Mouse (Mus musculus): Measurements from ENCODE around the gene Hs1bp3.

Gene Hs1bp3

DNA sequence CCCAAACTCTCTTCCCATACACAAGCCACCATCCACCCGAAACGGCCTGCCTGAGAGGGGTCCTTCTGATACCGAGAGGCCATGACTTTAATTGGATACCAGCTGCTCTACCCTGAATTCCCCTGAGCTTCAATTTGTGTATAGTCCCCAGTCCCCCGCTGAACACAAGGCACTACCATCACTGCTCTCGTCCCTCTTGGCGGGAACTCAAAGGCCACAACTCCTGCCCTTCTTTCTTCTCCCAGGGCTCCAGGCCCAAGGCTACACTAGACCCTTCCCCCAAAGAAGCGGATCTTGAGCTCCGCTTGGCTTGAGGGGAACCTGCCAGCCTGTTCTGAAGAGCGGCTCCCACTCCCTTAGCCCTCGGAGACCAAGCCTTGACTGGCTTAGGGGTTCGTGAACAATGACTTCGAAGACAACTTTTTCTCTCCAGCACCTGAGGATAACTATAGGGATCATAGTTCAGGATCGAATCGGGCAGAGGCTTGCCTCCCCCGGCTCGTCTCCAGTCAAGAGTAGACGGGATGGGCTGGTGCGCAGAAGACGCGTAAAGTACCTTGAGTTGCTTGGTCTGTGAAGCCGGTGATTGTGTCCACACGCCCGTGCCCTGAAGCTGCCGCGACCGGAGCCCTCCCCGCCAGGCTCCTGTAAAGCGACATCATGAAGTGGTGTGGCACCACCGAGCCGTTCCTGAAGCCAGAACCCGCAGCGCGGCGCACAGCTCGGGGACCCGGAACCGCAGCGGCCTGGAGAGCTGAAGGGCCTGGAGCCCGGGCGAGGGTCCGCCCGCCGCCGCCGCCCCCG lies 12.0 kb upstream of the Hs1bp3 start:
- DNase-seq (ENCODE audit: extremely low spot score, low read depth, low spot score), result no peak

GRCm38 (mm10) chr12:8301841-8302431 lies 11.3 kb upstream of the Hs1bp3 start, which contains the start of gene Gdf7:
Gdf7 (minus strand) TSS chr12:8301954.
- DNase-seq (ENCODE audit: extremely low spot score, low read depth, low spot score), result no peak

- no peak for DNase-seq (ENCODE audit: extremely low spot score, low read depth, low spot score)
Measured at GRCm38 (mm10) chr12:8305258-8305657, 8.0 kb upstream of the Hs1bp3 start.

- no peak for DNase-seq (ENCODE audit: extremely low spot score, low read depth, low spot score)
Measured at GRCm38 (mm10) chr12:8306432-8306831, 6.8 kb upstream of the Hs1bp3 start.

DNA sequence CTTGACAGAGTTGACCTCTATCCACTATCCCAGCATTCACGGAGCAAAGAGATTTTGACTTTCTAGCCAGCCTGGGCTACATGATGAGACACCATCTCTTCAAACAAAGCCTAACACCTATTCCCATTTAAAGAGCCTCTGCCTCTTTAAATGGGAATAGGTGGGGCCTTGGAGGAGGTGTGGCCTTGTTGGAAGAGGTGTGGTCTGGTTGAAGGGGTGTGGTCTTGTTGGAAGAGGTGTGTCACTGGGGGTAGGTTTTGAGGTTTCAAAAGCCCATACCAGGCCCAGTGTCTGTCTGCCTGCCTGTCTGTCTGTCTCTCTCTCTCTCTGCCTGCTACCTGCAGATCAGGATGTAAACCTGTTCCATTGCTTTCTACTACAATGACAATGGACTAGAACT lies 6.3 kb upstream of the Hs1bp3 start:
- no peak for DNase-seq (ENCODE audit: extremely low spot score, low read depth, low spot score)

DNA sequence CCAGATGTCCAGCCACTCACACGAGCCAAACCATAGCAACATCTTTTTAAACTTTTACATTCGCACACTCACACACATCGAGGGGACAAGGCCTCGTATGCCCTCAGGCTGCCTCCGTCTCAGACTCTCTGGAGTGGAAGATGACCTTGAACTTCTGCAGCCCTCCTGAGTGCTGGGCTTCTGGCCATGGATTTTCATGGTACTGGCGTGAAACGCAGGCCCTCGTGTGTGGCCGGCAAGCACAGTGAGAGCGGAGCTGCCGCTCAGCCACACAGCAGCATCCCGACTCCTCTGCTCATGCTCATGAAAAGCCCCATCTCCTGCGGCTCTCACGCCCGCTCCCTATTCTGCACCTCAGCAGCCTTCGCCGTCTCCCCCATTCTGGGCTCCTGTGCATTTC lies 2.2 kb upstream of the Hs1bp3 start:
- DNase-seq (ENCODE audit: extremely low spot score, low read depth, low spot score), result no peak

GRCm38 (mm10) chr12:8312266-8312665 lies 966 bp upstream of the Hs1bp3 start:
- no peak for DNase-seq (ENCODE audit: extremely low spot score, low read depth, low spot score)

GRCm38 (mm10) chr12:8313773-8314172 lies 541 bp downstream of the Hs1bp3 start:
- no peak for DNase-seq (ENCODE audit: extremely low spot score, low read depth, low spot score)

DNA sequence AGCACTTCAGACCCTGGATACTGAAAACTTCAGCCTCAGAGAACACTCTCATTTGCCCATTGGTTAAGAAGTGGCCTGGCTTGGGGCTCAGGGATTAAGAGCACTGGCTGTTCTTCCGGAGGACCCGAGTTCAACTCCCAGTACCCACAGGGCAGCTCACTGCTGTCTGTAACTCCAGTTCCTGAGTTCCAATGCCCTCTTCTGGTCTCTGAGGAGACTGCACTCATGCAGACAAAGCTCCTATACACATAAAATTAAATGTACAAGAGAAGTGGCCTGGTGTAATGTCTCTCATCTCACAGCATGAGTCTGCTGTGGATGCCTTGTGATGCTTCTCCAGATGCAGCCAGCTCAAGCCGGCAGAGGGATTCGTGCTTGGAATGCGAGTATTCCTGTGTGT lies 3.3 kb downstream of the Hs1bp3 start:
- DNase-seq (ENCODE audit: extremely low spot score, low read depth, low spot score), result no peak

- no peak for DNase-seq (ENCODE audit: extremely low spot score, low read depth, low spot score)
Measured at GRCm38 (mm10) chr12:8320084-8320713, 7.0 kb downstream of the Hs1bp3 start.

- no peak for DNase-seq (ENCODE audit: extremely low spot score, low read depth, low spot score)
Measured at GRCm38 (mm10) chr12:8321506-8321905, 8.3 kb downstream of the Hs1bp3 start.

DNA sequence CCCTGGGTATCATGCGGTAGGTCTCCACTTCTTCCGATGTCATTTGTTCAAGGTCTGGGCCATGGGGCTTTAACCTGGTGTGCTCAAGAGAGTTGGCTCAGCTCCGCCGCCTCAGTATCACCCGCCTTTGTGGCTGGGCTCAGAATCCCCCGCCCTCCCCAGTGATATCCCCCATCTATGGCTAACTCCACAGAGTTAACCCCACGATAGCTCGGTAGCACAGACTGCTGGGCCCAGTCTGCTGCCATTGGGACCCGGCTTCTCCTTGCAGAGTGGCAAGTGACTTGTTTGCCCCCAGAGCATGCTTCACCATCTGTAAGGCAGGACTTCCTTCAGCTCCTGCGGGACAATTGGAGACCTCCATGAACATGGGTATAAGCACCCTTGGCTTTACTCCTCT lies 10.9 kb downstream of the Hs1bp3 start:
- no peak for DNase-seq (ENCODE audit: extremely low spot score, low read depth, low spot score)

DNA sequence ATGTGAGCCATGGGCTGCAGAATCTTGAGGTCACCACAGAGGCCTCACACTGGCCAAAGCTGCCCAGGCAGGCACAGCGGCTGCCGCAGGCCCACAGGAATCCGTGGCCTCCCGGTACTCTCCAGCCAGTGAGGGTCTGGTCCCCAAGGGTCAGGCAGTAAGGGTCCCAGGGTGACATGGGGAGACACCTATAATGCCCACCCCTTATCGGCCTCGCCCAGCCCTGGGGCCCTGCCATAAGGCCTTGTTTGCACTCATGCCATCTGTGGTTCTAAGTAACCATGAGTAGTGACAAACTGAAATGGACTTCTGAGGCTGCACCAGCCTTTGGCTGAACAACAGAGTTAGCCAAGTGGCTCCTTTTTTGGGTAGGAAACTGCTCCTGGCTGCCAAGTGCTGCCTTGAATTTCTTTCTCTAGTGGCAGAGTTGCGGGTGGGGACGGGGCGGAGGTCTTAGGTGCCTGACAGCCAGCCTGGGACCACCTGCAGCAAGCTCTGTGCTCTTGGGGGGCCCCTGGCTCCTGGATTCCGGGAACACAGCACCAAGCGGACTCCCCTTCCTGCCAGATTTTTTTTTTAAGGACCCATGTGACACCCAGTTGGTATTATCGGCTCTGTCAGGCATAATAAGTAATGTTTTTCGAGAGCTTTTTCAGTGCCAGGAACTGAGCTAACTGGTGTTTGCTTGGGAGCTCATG lies 12.2 kb downstream of the Hs1bp3 start:
- DNase-seq (ENCODE audit: extremely low spot score, low read depth, low spot score), result no peak

DNA sequence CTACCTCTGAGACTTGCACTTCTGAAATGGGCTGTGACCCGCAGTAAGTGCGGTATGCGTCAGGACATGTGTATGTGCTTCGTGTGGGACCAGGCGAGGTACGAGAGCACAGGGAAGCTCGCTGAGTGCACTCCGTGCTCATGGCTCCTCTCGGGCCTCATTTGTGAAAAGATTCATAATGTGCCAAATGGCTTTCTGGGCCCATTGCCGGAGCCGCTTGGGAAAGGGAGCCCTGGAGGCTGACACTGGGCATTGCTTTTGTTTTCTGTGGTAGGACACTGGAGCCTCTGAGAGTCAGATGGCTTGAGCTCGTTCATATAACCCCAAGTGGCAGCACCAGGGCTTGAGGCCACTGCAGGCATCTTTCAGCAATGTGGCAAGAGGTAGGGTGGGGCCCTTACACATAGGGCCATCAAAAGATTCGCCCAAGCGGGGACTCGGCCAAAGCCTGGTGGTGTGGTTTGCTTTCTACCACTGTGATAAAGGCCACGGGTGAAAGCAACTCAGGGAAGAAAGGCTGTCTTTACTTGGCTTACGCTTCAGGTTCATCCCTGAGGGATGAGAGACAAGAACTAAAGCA lies 12.8 kb downstream of the Hs1bp3 start:
- no peak for DNase-seq (ENCODE audit: extremely low spot score, low read depth, low spot score)

DNA sequence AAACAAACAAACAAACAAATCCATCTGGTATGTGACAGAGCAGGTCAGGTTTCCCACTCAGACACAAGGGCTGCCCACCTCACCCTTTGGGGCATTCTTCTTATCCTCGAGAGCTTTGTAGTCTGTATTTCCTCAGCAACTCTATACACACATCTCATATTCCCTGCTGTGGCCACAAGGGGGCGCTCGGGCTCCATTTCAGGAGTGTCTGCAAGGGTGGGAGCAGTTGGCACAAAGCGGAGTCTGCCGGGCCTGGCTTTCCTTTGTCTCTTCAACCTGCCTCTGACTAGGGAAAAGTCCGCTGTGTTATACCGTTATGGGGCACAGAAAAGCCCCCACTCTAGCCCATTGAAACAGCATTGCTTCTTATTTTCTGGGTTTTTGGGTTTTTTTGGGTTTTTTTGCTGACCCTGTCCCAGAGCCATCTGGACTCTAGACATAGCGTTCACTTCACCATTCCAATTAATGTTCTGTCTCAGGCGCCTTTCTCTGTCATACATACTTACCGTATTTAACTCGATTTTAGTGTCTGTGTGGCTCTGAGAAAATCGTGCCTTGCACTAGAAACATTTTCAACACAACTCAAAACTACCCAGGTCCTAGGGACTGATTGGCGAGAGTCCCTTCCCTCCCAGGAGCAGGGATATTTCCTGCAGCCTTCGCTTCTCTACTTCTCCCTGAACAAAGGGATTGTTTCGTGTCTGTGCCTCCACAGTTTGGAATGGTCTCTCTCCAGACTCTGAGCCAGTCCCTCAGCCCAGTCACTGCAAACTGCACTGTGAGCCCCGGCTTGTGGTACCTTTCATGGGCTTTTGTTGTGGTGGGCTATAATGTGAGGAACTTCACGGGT lies 13.8 kb downstream of the Hs1bp3 start:
- DNase-seq (ENCODE audit: extremely low spot score, low read depth, low spot score), result peak; percentile 58

DNA sequence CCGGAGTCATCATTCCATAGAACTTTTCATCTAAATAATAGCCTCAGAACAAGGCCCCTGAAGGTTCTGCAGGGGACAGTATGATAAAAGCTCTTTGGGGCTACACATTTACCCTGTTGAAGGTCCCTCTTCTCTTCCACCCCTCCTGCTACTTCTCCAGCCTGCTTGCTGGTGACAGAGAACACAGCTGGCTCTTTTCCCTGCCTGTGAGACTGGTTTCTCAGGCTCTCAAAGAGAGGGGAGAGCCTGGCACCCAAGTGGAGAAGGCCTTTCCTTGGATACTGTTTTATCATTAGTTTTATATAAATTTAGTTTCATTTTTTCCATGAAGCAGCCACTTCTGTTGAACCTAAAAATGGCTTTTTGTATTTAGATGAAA lies 14.4 kb downstream of the Hs1bp3 start:
- no peak for DNase-seq (ENCODE audit: extremely low spot score, low read depth, low spot score)

DNA sequence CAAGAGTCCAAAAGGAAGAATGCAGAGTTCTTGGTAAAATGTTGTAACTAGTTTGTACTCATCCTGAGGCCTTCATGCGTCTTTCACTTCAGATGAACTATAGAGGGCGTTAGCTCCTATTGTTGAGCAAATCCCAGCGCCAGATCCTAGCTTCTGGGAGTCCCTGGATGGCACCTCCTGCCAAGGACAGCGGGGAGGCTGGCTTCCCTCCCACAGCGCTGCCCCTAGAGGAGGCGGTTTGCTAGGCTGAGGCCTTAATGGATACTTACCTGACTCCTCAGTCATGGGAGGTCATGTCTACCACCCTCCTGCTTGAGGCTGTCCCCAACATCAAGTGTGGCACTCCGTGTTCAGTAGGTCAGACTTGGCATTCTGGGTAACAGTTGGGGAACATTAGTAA lies 16.0 kb downstream of the Hs1bp3 start:
- no peak for DNase-seq (ENCODE audit: extremely low spot score, low read depth, low spot score)

- DNase-seq (ENCODE audit: extremely low spot score, low read depth, low spot score), result no peak
Measured at GRCm38 (mm10) chr12:8331489-8332173, 18.4 kb downstream of the Hs1bp3 start.

DNA sequence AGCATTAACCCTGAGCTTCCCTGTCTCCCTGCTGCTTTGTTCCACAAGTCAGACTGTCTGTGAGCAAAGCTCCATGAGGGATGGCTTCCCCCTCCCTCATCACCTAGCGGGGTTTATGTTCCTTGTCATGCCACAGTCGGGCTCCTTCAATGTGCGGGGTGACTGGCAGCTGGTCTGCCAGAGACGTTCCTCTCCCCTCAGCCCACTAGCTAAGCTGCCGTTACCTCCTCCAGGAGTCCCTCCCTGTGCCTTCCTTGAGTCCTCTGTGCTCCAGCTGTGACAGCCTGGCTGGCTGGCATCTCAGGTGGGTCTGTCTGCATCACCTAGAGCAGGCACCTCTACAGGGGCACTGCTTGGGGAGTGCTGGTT lies 18.9 kb downstream of the Hs1bp3 start:
- DNase-seq (ENCODE audit: extremely low spot score, low read depth, low spot score), result no peak

GRCm38 (mm10) chr12:8333617-8334016 lies 20.4 kb downstream of the Hs1bp3 start:
- no peak for DNase-seq (ENCODE audit: extremely low spot score, low read depth, low spot score)
